Mouse (Mus musculus) left cerebral cortex, adult 6 months (tissue): Measurements from ENCODE around the gene Hmox2. TPM values are rescaled to one million over a fixed set of nuclear protein-coding genes. Genes with fewer than 3 reads are reported as not detected.

Source experiments
- long read RNA-seq, 2 experiments: library from polyadenylated mRNA; unstranded; transcript quantifications; one replicate each; pipeline ENCODE4 v2.0.0; 2019 to 2020
- polyA plus RNA-seq: library from polyadenylated mRNA; unstranded; fragments of <200 nt; fragmentation: Nextera tagmentation; gene quantifications from 2 replicates; pipeline ENCODE4 v1.2.3, GENCODE M21; 2021

Gene Hmox2
- polyA plus RNA-seq = 163 and 171 TPM in 2 replicates
- long read RNA-seq, experiment 1, transcript Hmox2-202 (6 exons, 1,392 nt) = minor isoform, 6 of 329 reads
- long read RNA-seq, experiment 1, transcript Hmox2-201 (6 exons, 1,730 nt) = major isoform, 276 of 329 reads
- long read RNA-seq, experiment 1, partial matches to known transcripts = 15 of 329 reads
- long read RNA-seq, experiment 1, other reads (novel, unspliced or antisense) = 32 of 329 reads
- long read RNA-seq, experiment 2, transcript Hmox2-201 (6 exons, 1,730 nt) = major isoform, 170 of 198 reads
- long read RNA-seq, experiment 2, partial matches to known transcripts = 16 of 198 reads
- long read RNA-seq, experiment 2, other reads (novel, unspliced or antisense) = 9 of 198 reads

DNA sequence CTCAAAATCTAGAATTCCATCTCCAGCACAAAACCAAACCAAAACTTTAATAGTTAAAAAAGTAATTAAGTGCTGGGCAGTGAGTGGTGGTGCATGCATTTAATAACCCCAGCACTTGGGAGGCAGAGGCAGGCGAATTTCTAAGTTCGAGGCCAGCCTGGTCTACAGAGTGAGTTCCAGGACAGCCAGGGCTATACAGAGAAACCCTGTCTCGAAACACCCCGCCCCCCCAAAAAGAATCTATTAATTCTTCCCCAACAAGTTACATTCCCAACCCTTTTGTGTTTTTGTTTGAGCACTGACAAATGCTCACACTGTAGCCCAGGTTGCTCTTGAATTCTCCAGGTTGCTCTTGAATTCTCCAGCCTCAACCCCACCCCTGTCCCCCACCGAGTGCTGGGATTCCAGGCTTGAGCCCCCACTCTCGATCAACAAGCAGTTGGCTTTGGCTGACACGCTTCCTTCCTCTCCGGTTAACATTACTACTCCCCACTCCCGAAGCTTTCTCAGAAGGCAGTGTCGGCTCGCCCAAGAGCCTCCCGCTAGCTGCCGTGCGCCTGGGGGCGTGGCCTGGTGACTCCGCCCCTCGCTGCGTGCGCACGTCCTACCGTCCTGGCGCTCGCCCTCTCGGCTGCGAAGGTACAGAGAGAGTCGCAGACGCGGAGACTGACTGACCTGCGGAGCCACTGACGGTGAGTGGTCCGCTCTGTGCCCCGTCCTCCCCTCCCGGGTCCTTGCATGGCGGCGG, at the start of gene Hmox2:
Gene Hmox2, plus strand, starts transcription at position 582 of the 748 bp plus-strand sequence.

DNA sequence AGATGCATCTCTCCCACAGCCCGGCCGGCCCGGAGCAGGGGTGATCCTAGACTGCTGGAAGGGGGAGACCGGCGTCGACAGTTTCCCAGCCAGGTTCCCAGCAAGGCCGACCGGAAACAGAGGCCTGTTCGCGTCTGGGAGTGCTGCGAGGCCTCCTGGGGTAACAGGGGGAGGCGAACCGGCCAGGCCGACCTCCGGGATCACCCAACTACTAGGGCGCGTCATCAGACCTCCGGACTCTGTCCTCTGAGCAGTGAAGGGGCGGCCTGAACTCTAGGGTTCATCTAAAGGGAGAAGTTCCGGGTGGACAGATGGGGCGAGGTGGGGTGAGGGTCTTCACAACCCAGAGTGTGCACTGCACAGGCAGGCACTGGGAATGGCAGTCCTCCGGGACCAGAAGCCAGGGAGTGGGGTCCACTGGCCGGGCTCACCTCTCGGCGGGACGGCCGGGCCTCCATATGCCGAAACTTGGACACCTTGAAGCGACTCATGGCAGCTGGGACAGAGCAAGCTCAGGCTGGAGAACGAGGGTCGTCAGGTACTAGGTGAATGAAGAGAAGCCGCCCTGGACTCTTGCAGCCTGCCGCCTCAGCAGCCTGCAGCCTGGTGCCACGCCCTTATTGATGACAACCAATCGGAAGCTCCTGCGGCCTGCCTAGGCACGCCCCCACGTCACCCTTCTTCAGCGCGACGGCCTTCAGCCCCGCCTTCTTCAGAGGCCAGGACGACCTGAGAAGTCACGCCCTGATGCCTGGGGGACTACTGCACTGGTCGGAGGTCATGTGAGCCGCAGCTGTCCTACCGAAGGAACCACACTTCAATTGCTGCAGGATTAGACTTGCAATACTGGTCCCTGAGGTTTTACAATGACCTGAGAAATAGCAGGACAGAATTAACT, 46.8 kb upstream of the Hmox2 start, which contains the start of gene Coro7:
Gene Coro7, minus strand, starts transcription at position 657 of the 898 bp plus-strand sequence.

DNA sequence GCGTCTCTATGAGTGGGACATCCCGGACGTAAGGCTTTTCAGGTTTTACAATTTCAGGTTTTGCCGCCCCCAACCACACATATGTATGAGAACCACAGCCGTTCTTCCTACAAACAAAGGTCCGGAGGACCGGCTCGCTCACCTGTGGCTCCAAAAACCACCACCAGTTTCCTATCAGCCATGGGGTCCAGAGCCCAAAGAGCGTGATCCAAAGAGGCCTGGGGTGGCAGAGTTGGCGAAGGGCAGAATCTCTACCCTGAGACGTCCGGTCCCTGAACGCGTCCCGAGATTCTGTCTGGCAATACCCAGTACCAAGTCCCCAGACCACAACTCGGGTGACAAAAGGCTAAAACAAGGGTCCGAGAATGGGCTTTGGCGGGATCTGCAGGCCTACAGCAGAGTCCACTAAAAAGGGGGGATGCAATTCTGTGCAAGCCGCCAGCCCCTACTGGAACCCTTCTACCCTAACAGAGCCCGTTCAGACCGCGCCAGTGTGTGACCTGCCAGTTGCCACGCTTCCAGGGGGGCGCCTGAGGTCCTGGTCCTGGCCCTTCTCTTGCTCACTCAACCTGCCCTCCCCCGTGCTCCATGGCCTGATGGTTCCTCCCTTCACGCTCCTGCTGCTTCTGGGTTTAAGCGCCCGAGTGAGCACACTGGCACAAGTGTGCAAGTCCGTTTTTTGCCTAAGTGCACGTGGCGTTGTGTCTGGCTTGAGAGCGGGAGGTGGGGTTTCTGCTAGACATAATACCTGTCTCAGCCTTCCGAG, 7.2 kb upstream of the Hmox2 start, which contains the start of gene Nmral1:
Gene Nmral1, minus strand, starts transcription at position 604 of the 766 bp plus-strand sequence.

DNA sequence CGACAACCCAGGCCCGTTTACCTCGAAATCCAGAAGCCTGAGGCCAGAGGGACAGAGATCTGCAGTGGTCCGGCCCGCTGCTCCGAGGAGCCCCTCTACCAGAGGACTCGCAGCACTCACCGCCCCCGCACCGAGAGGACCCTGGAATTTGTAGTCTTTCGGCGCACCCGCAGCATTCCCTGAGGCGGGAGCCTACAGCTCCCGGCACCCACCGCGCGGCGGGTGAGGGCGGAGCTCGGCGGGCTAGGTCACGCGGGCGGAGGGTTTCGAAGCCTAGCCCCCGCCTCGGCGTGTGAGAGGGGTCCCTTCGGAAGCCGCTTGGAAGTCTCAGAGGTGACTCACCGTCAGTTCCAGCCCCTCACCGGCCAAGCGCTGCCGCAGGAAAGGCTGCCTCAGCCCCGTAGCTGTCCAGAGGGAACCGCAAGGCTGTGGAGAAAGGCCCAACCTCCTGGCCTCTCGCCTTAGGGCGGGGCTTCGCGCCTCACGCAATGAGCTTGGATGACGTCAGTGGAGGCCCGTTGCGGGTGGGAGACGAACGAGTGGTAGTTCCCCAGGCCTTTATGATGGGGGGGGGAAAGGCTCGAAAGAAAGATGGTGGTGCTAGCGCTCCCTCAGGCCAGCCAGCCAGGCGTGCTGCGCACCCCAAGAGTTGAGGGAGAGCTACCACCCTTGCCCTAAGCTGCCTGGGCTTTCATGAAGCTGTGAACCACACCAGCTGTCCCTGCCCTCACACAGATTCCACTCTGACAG, 63.8 kb downstream of the Hmox2 start, which contains the start of gene Cdip1:
Gene Cdip1, minus strand, starts transcription at position 483 of the 750 bp plus-strand sequence.

Other genes with a start within 250 kb of the Hmox2 start
- 2.8 and 4.4 TPM in 2 replicates for gene Srl, start 184.5 kb upstream of the Hmox2 start, polyA plus RNA-seq
- gene Tfap4, start 166.5 kb upstream of the Hmox2 start, polyA plus RNA-seq = 0.53 and 0.94 TPM in 2 replicates
- 1.1 and 1.5 TPM in 2 replicates for gene Glis2, start 131.6 kb upstream of the Hmox2 start, polyA plus RNA-seq
- 281 and 319 TPM in 2 replicates for gene Pam16, start 101.4 kb upstream of the Hmox2 start, polyA plus RNA-seq
- 2.8 and 3.0 TPM in 2 replicates for gene Vasn, start 86.4 kb upstream of the Hmox2 start, polyA plus RNA-seq
- gene Dnaja3, start 86.4 kb upstream of the Hmox2 start, polyA plus RNA-seq = 57.6 and 77.4 TPM in 2 replicates
- gene Coro7, start 46.6 kb upstream of the Hmox2 start, polyA plus RNA-seq = 28.4 and 29.8 TPM in 2 replicates
- 22.5 and 27.7 TPM in 2 replicates for gene Nmral1, start 7.0 kb upstream of the Hmox2 start, polyA plus RNA-seq
- 157 and 190 TPM in 2 replicates for gene Cdip1, start 63.9 kb downstream of the Hmox2 start, polyA plus RNA-seq
- gene 4930562C15Rik, start 109.1 kb downstream of the Hmox2 start, polyA plus RNA-seq = not detected in 2 replicates
- gene Ubald1, start 154.0 kb downstream of the Hmox2 start, polyA plus RNA-seq = 61.3 and 98.9 TPM in 2 replicates
- 78.9 and 89.4 TPM in 2 replicates for gene Mgrn1, start 159.9 kb downstream of the Hmox2 start, polyA plus RNA-seq
- 86.5 and 107 TPM in 2 replicates for gene Nudt16l1, start 212.4 kb downstream of the Hmox2 start, polyA plus RNA-seq
- 16.2 and 19.8 TPM in 2 replicates for gene Anks3, start 237.8 kb downstream of the Hmox2 start, polyA plus RNA-seq